Mouse (Mus musculus): ENCODE measurements around the gene Pcsk5.

- TF ChIP-seq CTCF (IDR thresholded peaks at IDR 0.05; ENCODE audit: low read depth, low read length) = no peak
- TF ChIP-seq GATA1 (IDR thresholded peaks at IDR 0.05; ENCODE audit: borderline replicate concordance, low read length) = no peak
- TF ChIP-seq TAL1 (conservative IDR thresholded peaks at IDR 0.05; ENCODE audit: low read depth, low read length) = no peak
- no peak for TF ChIP-seq POLR2AphosphoS5 (IDR thresholded peaks at IDR 0.05; ENCODE audit: insufficient replicate concordance, low read depth, low read length)
These were observed 424.4 kb downstream of the Pcsk5 start for GRCm38 (mm10) chr19:17412915-17413459.

Measured in G1E (cell line).